Mouse (Mus musculus) stomach, embryonic 14.5 days (tissue): ENCODE data around the gene Tmem63b. TPM values are rescaled to one million over a fixed set of nuclear protein-coding genes. Genes with fewer than 3 reads are reported as not detected.
A peak's percentile ranks its signal among the peaks of the same experiment; 100 is the strongest.

Source experiments
- ATAC-seq: fragments of 200-750 bp; cut with Nextera tagmentation; 2 replicates; pipeline ENCODE4 v1.8.0; 2017; ENCODE audit warnings: low read depth, moderate TSS enrichment; ENCODE audit not compliant: insufficient number of reproducible peaks, insufficient read depth, low FRiP score
- H3K27ac ChIP-seq: fragments of 300-500 bp; sonication (generic); 2 replicates; pipeline ENCODE4 v1.5.1; 2014; ENCODE audit warnings: mild to moderate bottlenecking, low read length, moderate library complexity, mixed read lengths
- H3K27me3 ChIP-seq: fragments of 300-500 bp; sonication (generic); 2 replicates; pipeline ENCODE4 v1.6.1; 2014; ENCODE audit warnings: low read length, control low read depth, mixed read lengths; ENCODE audit not compliant: control insufficient read depth, insufficient read depth
- H3K36me3 ChIP-seq: fragments of 300-500 bp; sonication (generic); 2 replicates; pipeline ENCODE4 v1.6.1; 2014; ENCODE audit warnings: mild to moderate bottlenecking, control low read depth, low read length, moderate library complexity, mixed read lengths; ENCODE audit not compliant: control insufficient read depth, insufficient read depth
- H3K4me1 ChIP-seq: fragments of 300-500 bp; sonication (generic); 2 replicates; pipeline ENCODE4 v1.6.1; 2014; ENCODE audit warnings: low read length, control low read depth, mixed read lengths; ENCODE audit not compliant: control insufficient read depth, insufficient read depth
- H3K4me2 ChIP-seq: fragments of 300-500 bp; sonication (generic); replicated peaks from 2 replicates; pipeline ENCODE4 v1.6.1; 2014; ENCODE audit warnings: low read depth, low read length, control low read depth
- H3K4me3 ChIP-seq: fragments of 300-500 bp; sonication (generic); 2 replicates; pipeline ENCODE4 v1.5.1; 2014; ENCODE audit warnings: low read depth, low read length, control low read depth
- H3K9ac ChIP-seq: fragments of 300-500 bp; sonication (generic); replicated peaks from 2 replicates; pipeline ENCODE4 v1.6.1; 2014; ENCODE audit warnings: low read depth, mild to moderate bottlenecking, control low read depth, low read length, moderate library complexity, mixed read lengths
- H3K9me3 ChIP-seq: fragments of 300-500 bp; sonication (generic); 2 replicates; pipeline ENCODE4 v1.6.1; 2016; ENCODE audit warnings: low read depth, low read length, control low read depth; ENCODE audit not compliant: control insufficient read depth
- WGBS: fragments of 180-500 bp; shearing (Covaris S2); extraction: QIAGEN DNeasy Blood & Tissue Kit; methylation state at CpG from one replicate; pipeline ENCODE4 v1.1.7; 2014; 5-methylcytosine and 5-hydroxymethylcytosine counted together
- polyA plus RNA-seq: library from polyadenylated mRNA; unstranded; fragments of >200 nt; fragmentation: Nextera tagmentation; extraction: Ambion mirVana; gene quantifications from 2 replicates; pipeline ENCODE4 v1.2.1, GENCODE M21; 2014

The Tmem63b gene
- polyA plus RNA-seq, 1 experiment from 2014 or later = 30.8 TPM

DNA sequence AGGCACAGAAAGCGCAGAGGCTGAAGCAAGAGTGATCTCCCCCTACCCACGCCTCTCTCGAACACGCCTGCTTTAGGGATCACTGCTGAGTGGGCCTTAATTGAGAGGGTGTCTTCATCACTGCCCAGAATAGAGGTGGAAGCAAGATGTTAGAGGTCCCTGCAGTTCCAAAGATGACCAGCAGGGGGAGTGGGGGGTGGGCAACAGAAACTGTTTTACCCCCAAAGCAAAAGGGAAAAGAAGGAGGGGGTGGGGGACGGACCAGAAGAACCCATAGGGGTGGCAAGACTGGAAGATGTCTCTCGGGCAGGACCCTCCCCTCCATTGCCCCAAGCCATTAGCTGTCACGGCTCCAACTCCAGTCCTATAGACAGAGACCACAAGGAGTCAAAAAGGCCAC lies 8.6 kb downstream of the Tmem63b start:
- Histone ChIP-seq H3K4me3 (no peak overlapping the region), H3K4me2 (no peak overlapping the region), H3K9me3 (no peaks in the 10 kb centered on the region), H3K4me1 (0 out of 2 replicates have a peak, but pooled peaks cover 5% of the 10 kb centered on the region), H3K27me3 (no peaks in the 10 kb centered on the region), H3K9ac (no peak overlapping the region), H3K27ac (no peak overlapping the region), H3K36me3 (peaks cover 24% of the 10 kb centered on the region)
- 31% methylated on average over 7 of the region's 7 CpGs for WGBS
- no peak for ATAC-seq

DNA sequence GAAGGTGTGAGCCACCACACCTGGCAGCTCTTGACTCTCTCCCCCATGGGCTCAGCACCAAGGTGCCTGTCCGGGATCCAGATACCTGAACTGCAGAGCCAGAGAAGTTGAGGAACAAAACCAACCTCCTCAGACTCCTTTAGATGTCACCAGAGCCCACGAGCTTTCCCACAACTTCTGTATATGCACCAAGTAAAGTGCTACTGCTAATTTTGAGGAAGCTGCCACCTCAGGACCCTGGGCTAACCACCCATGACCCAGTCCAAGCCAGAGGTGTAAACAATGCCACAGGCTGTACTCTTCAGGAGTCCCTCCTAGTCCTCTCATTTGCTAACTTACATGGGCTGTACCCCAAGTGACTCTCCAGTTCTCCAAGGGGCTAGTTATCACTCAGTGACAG lies 14.1 kb downstream of the Tmem63b start:
- no peak overlapping the region for H3K4me2 ChIP-seq
- no peaks in the 10 kb centered on the region for H3K9me3 ChIP-seq
- WGBS = 72% methylated on average over 2 of the region's 2 CpGs
- no peak for ATAC-seq
- no peak overlapping the region for H3K4me3 ChIP-seq
- H3K27me3 ChIP-seq = no peaks in the 10 kb centered on the region
- H3K9ac ChIP-seq = no peak overlapping the region
- H3K4me1 ChIP-seq = no peaks in the 10 kb centered on the region
- no peak overlapping the region for H3K27ac ChIP-seq
- H3K36me3 ChIP-seq = peaks cover 36% of the 10 kb centered on the region

DNA sequence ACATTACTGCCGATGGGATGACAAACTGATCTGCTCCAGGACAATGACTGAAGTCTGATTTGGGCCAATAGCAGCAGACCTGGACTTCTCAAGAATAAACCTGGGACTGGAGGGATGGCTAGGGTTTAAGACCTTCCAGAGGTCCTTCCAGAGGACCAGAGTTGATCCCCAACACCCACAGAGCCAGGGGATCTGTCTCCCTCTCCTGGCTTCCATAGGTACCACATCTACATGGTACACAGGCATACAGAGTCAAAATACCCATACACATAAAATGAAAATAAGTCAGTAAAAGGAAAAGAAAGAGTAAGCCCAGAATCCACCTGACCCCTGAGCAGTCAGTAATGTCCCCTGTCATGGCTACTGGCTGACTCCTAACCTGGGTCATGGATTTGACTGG lies 14.9 kb downstream of the Tmem63b start:
- Histone ChIP-seq H3K9me3 (no peaks in the 10 kb centered on the region), H3K27ac (no peak overlapping the region), H3K9ac (no peak overlapping the region), H3K36me3 (peaks cover 40% of the 10 kb centered on the region), H3K4me3 (no peak overlapping the region), H3K4me1 (no peaks in the 10 kb centered on the region), H3K27me3 (no peaks in the 10 kb centered on the region), H3K4me2 (no peak overlapping the region)
- WGBS = 89% methylated on average over 1 of the region's 1 CpGs
- ATAC-seq = no peak

DNA sequence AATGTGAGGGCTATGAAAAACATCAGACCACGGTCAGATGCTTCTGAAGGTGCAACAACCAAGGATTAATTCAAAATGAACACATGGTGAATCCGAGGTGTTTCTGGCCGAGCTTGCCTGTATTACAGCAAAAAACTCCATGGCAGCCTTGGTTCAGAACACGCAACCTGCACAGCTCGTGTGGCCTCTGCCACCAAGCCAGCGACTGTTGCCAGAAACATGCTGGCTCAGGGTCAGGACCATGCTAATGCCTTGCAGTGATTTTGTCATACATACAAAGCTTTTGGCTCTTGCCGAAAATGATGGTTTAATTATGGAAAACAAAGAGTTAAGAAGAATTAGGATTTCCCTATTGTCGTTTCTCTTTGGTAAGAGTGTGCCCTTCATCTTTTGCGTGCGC lies 18.7 kb downstream of the Tmem63b start:
- Histone ChIP-seq H3K4me1 (no peaks in the 10 kb centered on the region), H3K27ac (no peak overlapping the region), H3K4me3 (no peak overlapping the region), H3K27me3 (no peaks in the 10 kb centered on the region), H3K9me3 (no peaks in the 10 kb centered on the region), H3K9ac (no peak overlapping the region), H3K36me3 (peaks cover 42% of the 10 kb centered on the region), H3K4me2 (no peak overlapping the region)
- WGBS = 92% methylated on average over 10 of the region's 10 CpGs
- ATAC-seq = no peak

DNA sequence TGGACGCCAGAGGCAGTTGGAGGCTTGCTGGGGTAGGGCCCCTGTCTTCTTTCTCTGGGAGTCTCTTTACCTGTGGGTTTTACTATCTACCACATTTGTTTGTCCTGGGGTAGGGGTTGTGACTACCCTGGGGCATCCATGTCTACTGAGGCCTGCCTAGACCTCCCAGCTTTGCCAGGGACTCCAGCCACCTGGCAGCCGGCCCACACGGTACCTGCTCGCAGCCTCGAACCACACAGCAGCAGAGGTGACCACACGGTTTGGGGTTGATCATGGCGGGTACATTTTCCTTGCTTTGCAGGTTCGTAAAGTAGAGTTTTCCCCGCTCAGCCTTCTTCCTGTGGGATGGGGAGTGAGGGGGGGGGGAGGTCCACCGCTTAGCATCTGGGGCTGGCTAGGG lies 19.2 kb downstream of the Tmem63b start:
- WGBS = 86% methylated on average over 10 of the region's 10 CpGs
- H3K36me3 ChIP-seq = peaks cover 37% of the 10 kb centered on the region
- no peak overlapping the region for H3K4me3 ChIP-seq
- no peaks in the 10 kb centered on the region for H3K9me3 ChIP-seq
- H3K27ac ChIP-seq = no peak overlapping the region
- no peaks in the 10 kb centered on the region for H3K4me1 ChIP-seq
- no peak overlapping the region for H3K4me2 ChIP-seq
- H3K27me3 ChIP-seq = no peaks in the 10 kb centered on the region
- no peak overlapping the region for H3K9ac ChIP-seq
- ATAC-seq = no peak

DNA sequence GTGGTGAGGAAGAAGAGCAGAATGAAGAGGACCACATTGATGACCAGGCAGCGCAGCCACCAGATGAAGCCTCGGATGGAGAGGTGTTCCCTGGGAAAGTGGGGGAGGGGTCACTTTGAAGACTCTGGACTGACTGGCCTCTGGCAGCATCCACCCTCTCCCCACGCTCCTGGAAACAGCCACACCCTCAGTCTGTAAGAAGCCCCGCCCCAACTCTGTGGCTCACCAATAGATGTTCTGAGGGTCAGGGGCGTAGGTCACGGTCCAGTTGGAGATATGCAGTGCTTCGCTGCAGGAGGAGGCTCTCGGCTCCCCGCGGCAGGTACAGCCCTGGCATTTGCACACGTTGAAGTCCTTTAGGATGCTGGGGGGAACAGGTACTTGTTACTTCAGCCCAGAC lies 20.6 kb downstream of the Tmem63b start:
- H3K36me3 ChIP-seq = peaks cover 35% of the 10 kb centered on the region
- 65% methylated on average over 11 of the region's 11 CpGs for WGBS

DNA sequence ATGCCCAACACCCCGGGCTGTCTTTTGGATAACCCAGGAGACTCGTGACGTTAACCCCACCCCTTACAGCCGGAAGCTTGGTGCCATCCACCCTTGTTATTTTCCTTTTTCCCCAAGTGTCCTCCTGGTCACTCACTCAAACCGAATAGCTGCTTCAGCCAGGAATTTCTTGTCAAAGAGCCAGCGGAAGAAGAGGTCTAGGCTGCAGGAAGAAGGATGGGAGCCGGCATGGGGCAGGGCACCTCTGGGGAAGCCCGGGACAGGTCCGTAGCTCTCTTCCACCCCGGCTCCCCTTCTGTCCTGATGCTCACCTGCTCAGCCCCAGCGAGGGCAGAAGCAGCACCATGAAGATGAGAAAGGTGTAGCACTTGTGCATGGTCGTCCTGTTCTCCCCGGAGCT lies 22.1 kb downstream of the Tmem63b start:
- no peak overlapping the region for H3K4me2 ChIP-seq
- no peak overlapping the region for H3K27ac ChIP-seq
- H3K9me3 ChIP-seq = no peaks in the 10 kb centered on the region
- H3K4me1 ChIP-seq = no peaks in the 10 kb centered on the region
- 87% methylated on average over 13 of the region's 13 CpGs for WGBS
- ATAC-seq = no peak
- H3K27me3 ChIP-seq = no peaks in the 10 kb centered on the region
- peaks cover 30% of the 10 kb centered on the region for H3K36me3 ChIP-seq
- H3K9ac ChIP-seq = no peak overlapping the region
- no peak overlapping the region for H3K4me3 ChIP-seq

More for the DNA sequence above, 20.6 kb downstream of the Tmem63b start:
- Histone ChIP-seq H3K27me3 (no peaks in the 10 kb centered on the region), H3K4me3 (no peak overlapping the region), H3K27ac (no peak overlapping the region), H3K4me2 (no peak overlapping the region), H3K4me1 (no peaks in the 10 kb centered on the region), H3K9ac (no peak overlapping the region), H3K9me3 (no peaks in the 10 kb centered on the region)
- ATAC-seq = no peak

DNA sequence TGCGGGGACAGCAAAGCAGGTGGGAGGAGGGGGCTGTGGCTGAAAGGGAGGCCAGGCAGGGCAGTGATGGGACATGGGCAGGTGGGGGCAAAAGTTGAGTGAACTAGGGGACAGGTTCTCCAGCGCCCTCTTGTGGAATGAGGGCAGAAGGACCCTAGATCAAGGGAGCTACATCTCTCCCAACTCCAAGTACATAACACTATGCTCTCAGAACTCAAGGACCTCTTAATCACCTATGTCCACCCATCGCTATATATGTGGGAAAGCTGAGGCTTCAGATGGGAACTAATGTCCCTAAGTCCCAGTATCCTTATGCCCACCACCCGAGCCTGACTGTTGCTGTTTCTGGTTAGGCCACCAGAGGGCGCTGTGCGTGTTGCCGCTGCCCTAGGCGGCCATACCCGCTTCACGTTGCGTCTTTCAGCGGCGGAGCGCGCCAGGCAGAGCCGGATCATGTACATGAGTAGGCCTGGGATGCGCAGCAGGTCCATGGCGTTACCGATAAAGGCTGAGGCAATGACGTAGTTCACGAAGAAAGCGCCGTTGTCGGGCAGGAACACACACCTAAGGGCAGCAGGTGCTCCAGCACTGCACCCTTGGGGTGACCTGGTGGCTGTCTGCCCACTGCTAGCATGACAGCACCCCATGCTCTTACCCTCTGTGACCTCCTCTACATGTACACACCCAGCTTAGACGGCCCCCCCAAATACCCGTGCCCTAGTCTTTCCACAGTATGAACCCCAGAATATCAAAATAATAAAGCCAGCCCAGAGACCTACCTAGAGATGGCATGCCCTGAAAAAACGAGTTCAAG lies 23.4 kb downstream of the Tmem63b start:
- Histone ChIP-seq H3K4me1 (no peaks in the 10 kb centered on the region), H3K27ac (no peak overlapping the region), H3K4me2 (no peak overlapping the region), H3K9ac (no peak overlapping the region), H3K36me3 (peaks cover 25% of the 10 kb centered on the region), H3K9me3 (no peaks in the 10 kb centered on the region), H3K27me3 (no peaks in the 10 kb centered on the region), H3K4me3 (no peak overlapping the region)
- WGBS = 33% methylated on average over 27 of the region's 27 CpGs
- ATAC-seq = peak; percentile 26; the same call in 1 of the 2 replicates

DNA sequence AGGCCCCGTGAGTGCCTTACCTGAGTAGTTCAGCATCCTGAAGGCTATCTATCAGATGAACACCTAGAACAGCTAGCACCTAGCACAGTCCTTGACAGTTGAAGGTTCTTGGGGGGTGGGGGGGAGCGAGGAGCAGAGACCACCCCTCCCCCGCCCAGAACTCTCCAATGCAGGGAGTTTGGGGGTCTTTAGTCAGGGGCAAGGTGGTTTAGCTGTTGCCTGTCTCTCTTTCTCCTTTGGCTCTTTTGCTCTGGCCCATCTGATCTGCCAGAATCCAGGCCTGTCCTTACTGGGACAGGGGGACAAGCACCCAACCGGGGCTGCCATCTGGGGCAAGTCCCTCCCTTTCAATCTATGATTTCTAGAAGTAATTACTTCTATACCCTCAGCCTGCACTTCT lies 27.5 kb downstream of the Tmem63b start, which contains the start of gene Capn11:
Gene Capn11 (minus strand): TSS at position 101 of the 400 bp plus-strand sequence.
- no peak within 1 kb of the TSS for H3K9ac ChIP-seq
- H3K4me1 ChIP-seq = no peaks in the 10 kb centered on the region
- peaks cover 4% of the 10 kb centered on the region for H3K36me3 ChIP-seq
- H3K27ac ChIP-seq = no peak within 1 kb of the TSS
- no peak for ATAC-seq
- no peak within 1 kb of the TSS for H3K4me2 ChIP-seq
- no peak within 1 kb of the TSS for H3K4me3 ChIP-seq
- no peaks in the 10 kb centered on the region for H3K9me3 ChIP-seq
- 71% methylated on average over 4 of the region's 4 CpGs for WGBS
- H3K27me3 ChIP-seq = no peaks in the 10 kb centered on the region
